Mouse (Mus musculus): ENCODE measurements around the gene Kdelr2. TPM values are rescaled to one million over a fixed set of nuclear protein-coding genes. Genes with fewer than 3 reads are reported as not detected.

Kdelr2 gene
- total and polyA plus RNA-seq, 3 experiments: 80.5 to 94.4 TPM; not detected in 1

DNA sequence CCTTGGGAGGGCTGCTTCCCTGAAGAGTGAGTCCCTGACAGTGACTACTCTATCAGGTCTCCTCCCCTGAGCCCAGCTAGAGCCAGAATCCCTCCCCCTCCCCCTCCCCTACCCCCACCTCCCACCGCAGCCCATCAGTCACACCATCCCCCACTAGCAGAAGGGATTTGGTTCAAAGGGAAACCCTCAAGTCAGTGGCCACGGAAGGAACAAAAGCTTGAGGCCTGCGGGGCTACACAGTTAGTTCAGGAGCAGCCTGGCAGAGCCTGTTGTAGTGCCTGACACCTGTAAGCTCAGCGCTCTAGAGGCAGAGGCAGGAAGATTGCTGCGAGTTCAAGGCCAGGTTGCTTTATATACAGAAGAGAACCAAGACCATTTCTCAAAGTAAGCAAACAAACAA is 47.6 kb upstream of the Kdelr2 start:
- Histone ChIP-seq H3K9me3 (replicated peaks; ENCODE audit: insufficient read depth, low read length) (no peaks in the 10 kb centered on the region), H3K36me3 (ENCODE audit: control insufficient read depth in 1 of 2, insufficient read depth in 2 of 2, low read length in 2 of 2) (no peaks in the 10 kb centered on the region), H3K27ac (ENCODE audit: control insufficient read depth, low read depth, low read length) (no peak overlapping the region), H3K27me3 (ENCODE audit: control insufficient read depth in 1 of 2, insufficient read depth in 2 of 2, low read length in 2 of 2) (no peaks in the 10 kb centered on the region), H3K9ac (ENCODE audit: control insufficient read depth, low read depth, low read length, poor library complexity, severe bottlenecking) (no peak overlapping the region), H3K4me1 (ENCODE audit: control insufficient read depth in 1 of 2, insufficient read depth in 2 of 2, low read length in 2 of 2) (no peaks in the 10 kb centered on the region), H3K79me2 (ENCODE audit: control insufficient read depth, insufficient read depth, low read length, poor library complexity) (no peaks in the 10 kb centered on the region), H3K4me3 (ENCODE audit: control insufficient read depth in 1 of 2, insufficient read depth in 1 of 2, low read depth in 2 of 2, low read length in 2 of 2) (no peak overlapping the region)
- no peak for DNase-seq (ENCODE audit: low read depth, low spot score)
- TF ChIP-seq MYB (IDR thresholded peaks at IDR 0.05; ENCODE audit: low read depth, low read length): no peak
- no peak for TF ChIP-seq USF2 (IDR thresholded peaks at IDR 0.05; ENCODE audit: borderline replicate concordance in 1 of 2, insufficient read depth in 1 of 2, low read depth in 1 of 2, low read length in 2 of 2)
- no peak for TF ChIP-seq ELF1 (IDR thresholded peaks at IDR 0.05; ENCODE audit: low read depth, low read length)
- no peak for TF ChIP-seq CHD2 (IDR thresholded peaks at IDR 0.05; ENCODE audit: low read length)
- no peak for TF ChIP-seq POLR2AphosphoS2 (IDR thresholded peaks at IDR 0.05; ENCODE audit: low read length)

- Histone ChIP-seq H3K79me2 (ENCODE audit: control insufficient read depth, insufficient read depth, low read length, poor library complexity) (no peaks in the 10 kb centered on the region), H3K36me3 (ENCODE audit: control insufficient read depth in 1 of 2, insufficient read depth in 2 of 2, low read length in 2 of 2) (no peaks in the 10 kb centered on the region), H3K27ac (ENCODE audit: control insufficient read depth, low read depth, low read length) (no peak within 1 kb of the TSS), H3K27me3 (ENCODE audit: control insufficient read depth in 1 of 2, insufficient read depth in 2 of 2, low read length in 2 of 2) (no peaks in the 10 kb centered on the region), H3K9me3 (replicated peaks; ENCODE audit: insufficient read depth, low read length) (no peaks in the 10 kb centered on the region), H3K4me1 (ENCODE audit: control insufficient read depth in 1 of 2, insufficient read depth in 2 of 2, low read length in 2 of 2) (no peaks in the 10 kb centered on the region), H3K9ac (ENCODE audit: control insufficient read depth, low read depth, low read length, poor library complexity, severe bottlenecking) (no peak within 1 kb of the TSS), H3K4me3 (ENCODE audit: control insufficient read depth in 1 of 2, insufficient read depth in 1 of 2, low read depth in 2 of 2, low read length in 2 of 2) (no peak within 1 kb of the TSS)
- TF ChIP-seq MXI1 (IDR thresholded peaks at IDR 0.05; ENCODE audit: low read depth, low read length) (no peak), RCOR1 (IDR thresholded peaks at IDR 0.05; ENCODE audit: low read depth, low read length) (no peak), TCF12 (IDR thresholded peaks at IDR 0.05; ENCODE audit: low read depth, low read length) (no peak), ZC3H11A (IDR thresholded peaks at IDR 0.05; ENCODE audit: low read depth, low read length) (no peak), MAZ (IDR thresholded peaks at IDR 0.05; ENCODE audit: low read depth, low read length) (no peak), POLR2AphosphoS2 (IDR thresholded peaks at IDR 0.05; ENCODE audit: low read length) (no peak), HCFC1 (IDR thresholded peaks at IDR 0.05; ENCODE audit: low read depth, low read length) (no peak), BHLHE40 (IDR thresholded peaks at IDR 0.05; ENCODE audit: borderline replicate concordance, low read depth, low read length) (no peak), NELFE (IDR thresholded peaks at IDR 0.05; ENCODE audit: low read depth, low read length) (no peak), EP300 (IDR thresholded peaks at IDR 0.05; ENCODE audit: low read depth in 1 of 2, low read length in 2 of 2) (no peak), MAFK (IDR thresholded peaks at IDR 0.05; ENCODE audit: borderline replicate concordance, low read depth, low read length) (no peak), JUND (IDR thresholded peaks at IDR 0.05; ENCODE audit: low read depth, low read length) (no peak), GABPA (IDR thresholded peaks at IDR 0.05; ENCODE audit: low read depth, low read length) (no peak), CTCF (IDR thresholded peaks at IDR 0.05 in 2 of 3, conservative IDR thresholded peaks at IDR 0.05 in 1 of 3; ENCODE audit: control insufficient read depth in 1 of 3, insufficient read depth in 1 of 3, low read depth in 2 of 3, low read length in 3 of 3, poor library complexity in 1 of 3, severe bottlenecking in 1 of 3) (no peak), MEF2A (IDR thresholded peaks at IDR 0.05; ENCODE audit: extremely low read depth, insufficient replicate concordance, low read depth, low read length, poor library complexity, severe bottlenecking) (no peak), RAD21 (IDR thresholded peaks at IDR 0.05; ENCODE audit: low read depth, low read length) (no peak)
- no peak for DNase-seq (ENCODE audit: low read depth, low spot score)
Measured at GRCm38 (mm10) chr5:143356686-143357388, 46.8 kb upstream of the Kdelr2 start, which contains the start of gene Grid2ip. Gene Grid2ip (plus strand): TSS chr5:143357338.

Data from MEL (cell line).